Mouse (Mus musculus) myocyte (in vitro differentiated cells): Measurements from ENCODE around the gene Ogfrl1. TPM values are rescaled to one million over a fixed set of nuclear protein-coding genes. Genes with fewer than 3 reads are reported as not detected.

Experiments
- H3K27me3 ChIP-seq: one replicate; pipeline ENCODE4 v1.6.1; 2011; ENCODE audit not compliant: control insufficient read depth, insufficient read depth, insufficient read length
- H3K36me3 ChIP-seq: one replicate; pipeline ENCODE4 v1.6.1; 2011; ENCODE audit not compliant: control insufficient read depth, insufficient read depth
- H3K4me2 ChIP-seq: one replicate; pipeline ENCODE4 v1.6.1; 2011; ENCODE audit warnings: low read depth, control low read depth
- H3K4me3 ChIP-seq: one replicate; pipeline ENCODE4 v1.5.1; 2011; ENCODE audit warnings: mild to moderate bottlenecking, control low read depth, moderate library complexity
- H3K79me2 ChIP-seq: one replicate; pipeline ENCODE4 v1.6.1; 2011; ENCODE audit not compliant: control insufficient read depth, insufficient read depth
- H3ac ChIP-seq: one replicate; pipeline ENCODE4 v1.6.1; 2011; ENCODE audit not compliant: control insufficient read depth, insufficient read length
- CEBPB ChIP-seq: IDR thresholded peaks from 2 replicates; pipeline ENCODE4 v1.6.1; 2011; ENCODE audit warnings: mild to moderate bottlenecking, moderate library complexity; ENCODE audit not compliant: poor library complexity, insufficient read depth, severe bottlenecking
- E2F4 ChIP-seq: IDR thresholded peaks from one replicate; pipeline ENCODE4 v1.6.1; 2011; ENCODE audit warnings: mild to moderate bottlenecking, control low read depth, moderate library complexity; ENCODE audit not compliant: insufficient read depth
- MAX ChIP-seq: IDR thresholded peaks from one replicate; pipeline ENCODE4 v1.6.1; 2011; ENCODE audit warnings: low read depth, mild to moderate bottlenecking, control low read depth
- MYOD1 ChIP-seq, 3 experiments: IDR thresholded peaks; one replicate each; pipeline ENCODE4 v1.6.1; 2011; ENCODE audit warnings: control low read depth in 2 of 3, low read depth in 2 of 3, mild to moderate bottlenecking in 2 of 3, moderate library complexity in 1 of 3; ENCODE audit not compliant: insufficient read length in 2 of 3, control insufficient read depth in 1 of 3
- MYOG ChIP-seq, 3 experiments: IDR thresholded peaks; one replicate each; pipeline ENCODE4 v1.6.1; 2011; ENCODE audit warnings: control low read depth in 2 of 3, low read depth in 2 of 3, mild to moderate bottlenecking in 2 of 3; ENCODE audit not compliant: insufficient read length in 2 of 3, control insufficient read depth in 1 of 3, insufficient read depth in 1 of 3
- POLR2A ChIP-seq: IDR thresholded peaks from one replicate; pipeline ENCODE4 v1.6.1; 2011; ENCODE audit warnings: low read depth, mild to moderate bottlenecking, control low read depth, moderate library complexity; ENCODE audit not compliant: insufficient read length
- POLR2AphosphoS2 ChIP-seq: IDR thresholded peaks from one replicate; pipeline ENCODE4 v1.6.1; 2011; ENCODE audit warnings: low read depth, control low read depth; ENCODE audit not compliant: insufficient read length
- REST ChIP-seq: IDR thresholded peaks from one replicate; pipeline ENCODE4 v1.6.1; 2011; ENCODE audit warnings: mild to moderate bottlenecking, control low read depth, moderate library complexity; ENCODE audit not compliant: insufficient read depth, insufficient read length
- SRF ChIP-seq: IDR thresholded peaks from one replicate; pipeline ENCODE4 v1.6.1; 2011; ENCODE audit warnings: low read depth; ENCODE audit not compliant: control insufficient read depth, insufficient read length
- TCF12 ChIP-seq: IDR thresholded peaks from one replicate; pipeline ENCODE4 v1.6.1; 2011; ENCODE audit warnings: mild to moderate bottlenecking, control low read depth; ENCODE audit not compliant: poor library complexity, insufficient read depth, severe bottlenecking
- TCF3 ChIP-seq: IDR thresholded peaks from one replicate; pipeline ENCODE4 v1.6.1; 2011; ENCODE audit warnings: low read depth, control low read depth; ENCODE audit not compliant: insufficient read length
- USF1 ChIP-seq: IDR thresholded peaks from one replicate; pipeline ENCODE4 v1.6.1; 2011; ENCODE audit warnings: low read depth, mild to moderate bottlenecking, control low read depth, moderate library complexity
- polyA plus RNA-seq: library from polyadenylated mRNA; unstranded; fragments of >200 nt; fragmentation: generic; extraction: Trizol; gene quantifications from one replicate; pipeline ENCODE4 v1.2.1, GENCODE M21; 2012; ENCODE audit warnings: missing spikeins

Ogfrl1 gene
- polyA plus RNA-seq = 0.61 TPM

DNA sequence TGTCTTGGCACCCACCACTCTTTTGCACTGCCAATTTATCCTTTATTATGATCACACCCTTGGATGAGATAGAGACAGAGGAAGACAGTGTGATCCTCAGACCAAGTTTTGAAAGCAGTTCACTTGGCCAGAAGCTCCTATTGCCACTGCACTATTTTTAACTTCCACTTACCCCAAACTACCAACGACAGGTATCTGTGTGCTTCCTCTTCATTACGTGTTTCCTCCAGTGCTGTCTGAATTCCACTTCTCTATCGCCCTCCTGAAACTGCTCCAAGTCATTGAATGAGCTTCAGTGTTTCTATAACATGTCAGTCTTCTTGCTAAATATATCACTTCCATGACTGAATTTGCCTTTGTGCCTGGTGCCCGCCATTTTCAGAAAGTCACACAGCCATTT is at the start of gene Ogfrl1:
Ogfrl1 (minus strand) TSS at position 150 of the 400 bp plus-strand sequence.
- Histone ChIP-seq H3K36me3 (no peaks in the 10 kb centered on the region), H3K4me3 (no peak within 1 kb of the TSS), H3K27me3 (no peaks in the 10 kb centered on the region), H3K79me2 (no peaks in the 10 kb centered on the region), H3K4me2 (no peak within 1 kb of the TSS), H3ac (no peak within 1 kb of the TSS)
- no peak for TF ChIP-seq TCF3
- TF ChIP-seq CEBPB = no peak
- TF ChIP-seq SRF = no peak
- TF ChIP-seq POLR2AphosphoS2 = no peak
- no peak for TF ChIP-seq MYOD1 (IDR thresholded peaks at IDR 0.05; ENCODE audit: control insufficient read depth in 1 of 3, insufficient read length in 2 of 3, low read depth in 2 of 3)
- no peak for TF ChIP-seq REST
- no peak for TF ChIP-seq E2F4
- no peak for TF ChIP-seq TCF12
- no peak for TF ChIP-seq USF1
- TF ChIP-seq POLR2A = no peak
- TF ChIP-seq MYOG (IDR thresholded peaks at IDR 0.05; ENCODE audit: control insufficient read depth in 1 of 3, insufficient read depth in 1 of 3, insufficient read length in 2 of 3, low read depth in 2 of 3) = no peak
- no peak for TF ChIP-seq MAX

DNA sequence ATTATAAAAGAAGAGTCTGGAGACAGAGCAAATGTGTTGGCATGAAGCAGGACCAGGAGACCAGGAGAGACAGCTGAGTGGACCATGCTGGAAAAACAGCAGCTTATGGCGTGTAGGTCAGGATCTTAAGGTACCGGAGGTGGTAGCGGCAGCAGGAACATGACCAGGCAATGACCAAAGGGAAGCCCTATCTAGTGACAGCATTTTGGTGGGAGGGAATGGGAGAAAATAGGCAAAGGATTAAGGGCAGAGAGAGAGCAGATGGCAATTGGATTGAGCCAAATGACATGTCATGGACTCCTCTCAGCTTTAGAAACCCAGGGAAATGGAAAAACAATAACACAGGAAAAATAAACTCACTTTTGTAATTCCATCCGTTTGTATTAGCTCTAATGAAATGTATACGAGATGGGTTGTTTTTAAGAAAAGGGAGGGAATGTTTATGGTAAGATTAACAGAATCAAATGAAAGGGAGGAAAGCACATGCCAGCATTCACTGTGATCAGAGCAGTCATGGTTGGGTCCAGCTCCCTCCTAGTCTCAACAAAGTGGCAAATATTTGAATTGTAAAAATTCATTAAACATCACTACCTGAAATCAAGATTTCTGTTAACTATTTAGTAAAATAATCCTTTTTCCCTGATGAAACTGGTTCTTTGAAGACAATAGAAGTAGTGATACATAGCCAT is 48.3 kb upstream of the Ogfrl1 start:
- no peak overlapping the region for H3K4me3 ChIP-seq
- no peak overlapping the region for H3ac ChIP-seq
- H3K4me2 ChIP-seq = no peak overlapping the region
- H3K79me2 ChIP-seq = no peaks in the 10 kb centered on the region
- TF ChIP-seq TCF12 (no peak), MAX (no peak), MYOD1 (IDR thresholded peaks at IDR 0.05; ENCODE audit: control insufficient read depth in 1 of 3, insufficient read length in 2 of 3, low read depth in 2 of 3) (no peak), REST (no peak), SRF (no peak), USF1 (no peak), POLR2A (no peak), CEBPB (no peak), POLR2AphosphoS2 (no peak), E2F4 (no peak), TCF3 (no peak), MYOG (IDR thresholded peaks at IDR 0.05; ENCODE audit: control insufficient read depth in 1 of 3, insufficient read depth in 1 of 3, insufficient read length in 2 of 3, low read depth in 2 of 3) (no peak)
- no peaks in the 10 kb centered on the region for H3K27me3 ChIP-seq
- H3K36me3 ChIP-seq = no peaks in the 10 kb centered on the region

DNA sequence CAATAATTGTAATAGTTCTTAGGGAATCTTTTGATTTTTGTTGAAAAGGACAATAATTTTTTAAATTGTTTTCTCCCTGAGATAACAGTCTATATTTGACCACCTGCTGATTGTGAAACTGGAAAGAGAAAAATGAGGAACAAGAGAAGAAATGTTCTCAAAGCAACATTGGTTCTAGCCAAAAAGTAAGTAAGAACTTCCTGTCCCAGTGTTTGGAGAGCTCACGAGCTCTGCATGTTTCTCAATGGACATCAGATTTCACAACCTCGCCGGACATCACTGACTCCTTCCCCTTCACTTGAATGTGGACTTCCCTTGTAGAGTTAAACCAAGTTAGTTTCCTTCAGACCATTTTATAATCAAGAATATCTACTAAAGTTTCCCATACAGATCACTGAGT is 36.0 kb upstream of the Ogfrl1 start:
- Histone ChIP-seq H3K36me3 (no peaks in the 10 kb centered on the region), H3K27me3 (no peaks in the 10 kb centered on the region), H3K4me3 (no peak overlapping the region), H3ac (no peak overlapping the region), H3K4me2 (no peak overlapping the region), H3K79me2 (no peaks in the 10 kb centered on the region)
- no peak for TF ChIP-seq TCF3
- no peak for TF ChIP-seq MYOD1 (IDR thresholded peaks at IDR 0.05; ENCODE audit: control insufficient read depth in 1 of 3, insufficient read length in 2 of 3, low read depth in 2 of 3)

DNA sequence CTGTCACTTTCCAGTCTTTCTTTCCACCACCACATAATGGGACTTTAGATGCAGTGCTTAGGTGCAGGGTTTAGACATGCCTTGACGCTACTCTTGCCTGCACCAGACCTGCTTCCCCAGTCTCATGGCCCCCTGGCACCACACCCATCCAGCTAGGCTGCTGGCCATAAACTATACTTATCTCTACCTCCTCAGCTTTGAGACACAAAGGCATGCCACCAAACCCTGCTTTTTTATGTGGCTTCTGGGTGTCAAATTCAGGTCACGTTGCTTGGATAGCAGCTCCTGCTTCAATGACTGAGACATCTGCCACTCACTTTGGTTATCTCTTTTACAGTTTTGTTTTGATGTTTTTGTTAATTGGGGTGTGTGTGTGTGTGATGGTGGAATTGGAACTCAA is 28.9 kb upstream of the Ogfrl1 start:
- no peak overlapping the region for H3K4me3 ChIP-seq
- H3K4me2 ChIP-seq = no peak overlapping the region
- TF ChIP-seq MYOD1 (IDR thresholded peaks at IDR 0.05; ENCODE audit: control insufficient read depth in 1 of 3, insufficient read length in 2 of 3, low read depth in 2 of 3) (no peak), TCF12 (no peak), POLR2AphosphoS2 (no peak), TCF3 (no peak), MYOG (IDR thresholded peaks at IDR 0.05; ENCODE audit: control insufficient read depth in 1 of 3, insufficient read depth in 1 of 3, insufficient read length in 2 of 3, low read depth in 2 of 3) (no peak), MAX (no peak), E2F4 (no peak)
- no peaks in the 10 kb centered on the region for H3K36me3 ChIP-seq
- no peak overlapping the region for H3ac ChIP-seq
- no peaks in the 10 kb centered on the region for H3K27me3 ChIP-seq
- H3K79me2 ChIP-seq = no peaks in the 10 kb centered on the region

DNA sequence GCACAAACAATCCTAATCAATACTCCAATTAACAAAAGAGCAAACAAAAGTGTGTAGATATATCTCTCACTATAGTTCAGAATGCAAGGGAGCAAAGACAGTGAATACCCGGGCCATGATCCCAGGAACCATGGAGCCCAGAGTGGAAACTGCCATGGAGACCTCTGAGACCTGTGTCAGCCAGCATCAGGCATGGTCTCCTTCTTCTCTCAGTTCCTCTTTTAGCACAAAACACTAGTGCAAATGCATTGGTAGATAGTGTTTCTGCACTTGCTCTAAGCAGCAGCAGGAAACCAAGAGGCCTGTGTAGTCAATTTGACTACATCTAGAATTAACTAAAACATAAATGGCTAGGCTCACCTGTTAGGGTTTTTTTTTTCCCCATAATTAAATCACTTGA is 21.4 kb upstream of the Ogfrl1 start:
- no peak for TF ChIP-seq TCF3
- no peak for TF ChIP-seq SRF
- TF ChIP-seq CEBPB = no peak
- TF ChIP-seq USF1 = no peak
- no peak for TF ChIP-seq E2F4
- no peak for TF ChIP-seq REST
- no peak for TF ChIP-seq MYOD1 (IDR thresholded peaks at IDR 0.05; ENCODE audit: control insufficient read depth in 1 of 3, insufficient read length in 2 of 3, low read depth in 2 of 3)
- TF ChIP-seq MYOG (IDR thresholded peaks at IDR 0.05; ENCODE audit: control insufficient read depth in 1 of 3, insufficient read depth in 1 of 3, insufficient read length in 2 of 3, low read depth in 2 of 3) = no peak
- no peak for TF ChIP-seq POLR2AphosphoS2
- no peak for TF ChIP-seq TCF12
- no peak for TF ChIP-seq MAX
- no peak for TF ChIP-seq POLR2A
- Histone ChIP-seq H3K36me3 (no peaks in the 10 kb centered on the region), H3K27me3 (no peaks in the 10 kb centered on the region), H3K4me3 (no peak overlapping the region), H3K4me2 (no peak overlapping the region), H3ac (no peak overlapping the region), H3K79me2 (no peaks in the 10 kb centered on the region)
